Mouse (Mus musculus): Measurements from ENCODE around the gene Bcl2. TPM values are rescaled to one million over a fixed set of nuclear protein-coding genes. Genes with fewer than 3 reads are reported as not detected.

Bcl2 gene
- total and polyA plus RNA-seq, 3 experiments, result 4.5 to 13.6 (median 8.7) TPM

DNA sequence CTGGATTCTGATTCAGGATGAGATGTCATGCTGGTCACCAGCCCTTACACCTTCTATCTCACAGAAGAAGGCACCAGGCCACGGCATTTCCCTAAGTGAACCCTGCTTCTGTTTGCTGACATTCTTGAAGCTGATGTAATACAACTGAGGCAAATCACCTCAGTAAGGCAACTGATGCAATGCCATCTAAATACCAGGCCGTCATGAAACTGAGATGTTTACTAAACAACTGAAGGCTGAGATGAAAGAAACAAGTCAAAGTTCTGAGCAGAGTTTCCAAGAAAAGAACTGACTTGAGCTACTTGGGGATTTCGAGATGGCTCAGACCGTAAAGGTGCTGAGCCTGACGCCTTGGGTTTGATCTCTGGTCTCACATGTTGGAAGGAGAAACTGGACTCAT lies 97.1 kb downstream of the Bcl2 start:
- H3K27me3 ChIP-seq (replicated peaks), result no peaks in the 10 kb centered on the region
- peaks cover 2% of the 10 kb centered on the region; the same call in 1 of the 2 replicates for H3K79me2 ChIP-seq (replicated peaks; ENCODE audit: control insufficient read depth, extremely low read depth, insufficient read depth, poor library complexity, severe bottlenecking)
- H3K27ac ChIP-seq (ENCODE audit: insufficient read depth, low read depth), result peak overlapping the region; percentile 70
- peak; percentile 66; the same call in 1 of the 2 replicates for TF ChIP-seq IRF4 (IDR thresholded peaks at IDR 0.05; ENCODE audit: low read depth, low read length)
- TF ChIP-seq SIN3A (IDR thresholded peaks at IDR 0.05; ENCODE audit: low read length), result no peak
- no peak for TF ChIP-seq RAD21 (IDR thresholded peaks at IDR 0.05; ENCODE audit: low read depth, low read length)
- TF ChIP-seq ELF1 (IDR thresholded peaks at IDR 0.05; ENCODE audit: low read depth, low read length), result no peak
- no peak for TF ChIP-seq POLR2A (IDR thresholded peaks at IDR 0.05; ENCODE audit: low read depth, low read length)
- no peak for TF ChIP-seq JUND (conservative IDR thresholded peaks at IDR 0.05; ENCODE audit: low read depth, low read length)
- TF ChIP-seq BHLHE40 (IDR thresholded peaks at IDR 0.05; ENCODE audit: low read depth, low read length), result 0 out of 2 replicates have a peak, but pooled peaks have one; percentile 14
- TF ChIP-seq MAFK (IDR thresholded peaks at IDR 0.05; ENCODE audit: insufficient replicate concordance, low read length), result no peak
- TF ChIP-seq MAZ (IDR thresholded peaks at IDR 0.05; ENCODE audit: low read depth, low read length), result no peak; the same call in 1 of the 2 replicates
- no peak for TF ChIP-seq RCOR1 (conservative IDR thresholded peaks at IDR 0.05; ENCODE audit: low read depth, low read length)
- no peak for TF ChIP-seq HCFC1 (IDR thresholded peaks at IDR 0.05; ENCODE audit: low read depth, low read length)
- no peak for TF ChIP-seq ZKSCAN1 (IDR thresholded peaks at IDR 0.05; ENCODE audit: borderline replicate concordance, low read depth, low read length)
- TF ChIP-seq MEF2A (IDR thresholded peaks at IDR 0.05; ENCODE audit: borderline replicate concordance, low read depth, low read length), result peak; percentile 78; the same call in 1 of the 2 replicates
- no peak for TF ChIP-seq ZNF384 (IDR thresholded peaks at IDR 0.05; ENCODE audit: low read depth, low read length)
- no peak for TF ChIP-seq CHD1 (IDR thresholded peaks at IDR 0.05; ENCODE audit: low read depth, low read length)
- no peak for TF ChIP-seq E2F4 (IDR thresholded peaks at IDR 0.05; ENCODE audit: insufficient replicate concordance, low read depth, low read length)
- no peak for TF ChIP-seq SMC3 (IDR thresholded peaks at IDR 0.05; ENCODE audit: low read depth, low read length)
- TF ChIP-seq ZMIZ1 (IDR thresholded peaks at IDR 0.05; ENCODE audit: low read depth, low read length), result no peak
- TF ChIP-seq GABPA (IDR thresholded peaks at IDR 0.05; ENCODE audit: insufficient replicate concordance, low read depth, low read length), result no peak
- TF ChIP-seq KAT2A (IDR thresholded peaks at IDR 0.05; ENCODE audit: insufficient replicate concordance, low read length), result no peak
- in situ Hi-C loops (cut with MboI; ENCODE audit: low pct_ligation_motif_present, low pct_unique_long_range_greater_than_20kb, low sequenced_read_pairs), result loop anchor here (5.0 kb wide), 1 partner anchor 45 kb away; no protein-coding TSS in a partner anchor
- dilution Hi-C loops (cut with MboI; ENCODE audit: extremely low pct_ligation_motif_present, extremely low pct_unique_long_range_greater_than_20kb, low sequenced_read_pairs), result no loop called here
- H3K36me3 ChIP-seq (replicated peaks in 1 of 2; ENCODE audit: control insufficient read depth in 1 of 2, insufficient read depth in 1 of 2, low read length in 1 of 2), result peaks cover 0 to 2% of the 10 kb centered on the region in 2 experiments
- no peak overlapping the region for H3K4me3 ChIP-seq (replicated peaks in 1 of 3; ENCODE audit: low read depth in 2 of 3, low read length in 2 of 3, poor library complexity in 1 of 3)
- H3K9ac ChIP-seq (ENCODE audit: insufficient read depth, low read depth), result peak overlapping the region; percentile 6; the same call in 1 of the 2 replicates
- DNase-seq (ENCODE audit: extremely low read depth), result peak; percentile 38
- peaks cover 38 to 78% of the 10 kb centered on the region in 2 experiments for H3K4me1 ChIP-seq (ENCODE audit: control insufficient read depth in 1 of 2, insufficient read depth in 2 of 2)
- H3K9me3 ChIP-seq (replicated peaks; ENCODE audit: low read length), result no peaks in the 10 kb centered on the region
- H3K4me2 ChIP-seq (ENCODE audit: insufficient read depth, low read depth, poor library complexity, severe bottlenecking), result no peak overlapping the region

DNA sequence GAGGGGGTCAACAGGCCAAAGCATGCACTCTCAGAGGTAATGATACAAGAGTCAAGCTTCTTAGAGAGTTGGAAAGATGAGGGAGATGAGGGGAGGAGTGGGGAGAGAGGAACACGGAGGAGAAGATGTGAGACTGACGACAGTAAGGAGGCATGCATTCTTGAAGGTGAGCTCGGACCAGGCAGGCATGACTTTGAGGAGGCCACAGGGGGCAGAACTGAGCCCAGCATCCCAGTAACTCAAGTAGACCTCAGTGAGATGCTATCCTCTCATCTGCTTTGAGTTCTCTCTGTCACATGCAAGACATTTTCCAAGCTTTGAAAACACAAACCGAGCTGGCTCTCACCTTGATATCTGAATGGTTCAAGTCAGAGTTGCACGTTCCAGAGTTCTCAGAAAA lies 100.7 kb downstream of the Bcl2 start:
- no peak overlapping the region for H3K4me3 ChIP-seq (replicated peaks in 1 of 3; ENCODE audit: low read depth in 2 of 3, low read length in 2 of 3, poor library complexity in 1 of 3)
- H3K79me2 ChIP-seq (replicated peaks; ENCODE audit: control insufficient read depth, extremely low read depth, insufficient read depth, poor library complexity, severe bottlenecking), result peaks cover 1% of the 10 kb centered on the region; the same call in 1 of the 2 replicates
- peaks cover 29 to 50% of the 10 kb centered on the region in 2 experiments for H3K4me1 ChIP-seq (ENCODE audit: control insufficient read depth in 1 of 2, insufficient read depth in 2 of 2)
- no peak overlapping the region for H3K9ac ChIP-seq (ENCODE audit: insufficient read depth, low read depth)
- peaks cover 2 to 8% of the 10 kb centered on the region in 2 experiments for H3K36me3 ChIP-seq (replicated peaks in 1 of 2; ENCODE audit: control insufficient read depth in 1 of 2, insufficient read depth in 1 of 2, low read length in 1 of 2)
- no peaks in the 10 kb centered on the region for H3K27me3 ChIP-seq (replicated peaks)
- no peak overlapping the region for H3K27ac ChIP-seq (ENCODE audit: insufficient read depth, low read depth)
- DNase-seq (ENCODE audit: extremely low read depth), result no peak
- no peaks in the 10 kb centered on the region for H3K9me3 ChIP-seq (replicated peaks; ENCODE audit: low read length)
- H3K4me2 ChIP-seq (ENCODE audit: insufficient read depth, low read depth, poor library complexity, severe bottlenecking), result no peak overlapping the region
- TF ChIP-seq CTCF (conservative IDR thresholded peaks at IDR 0.05 in 1 of 2, IDR thresholded peaks at IDR 0.05 in 1 of 2; ENCODE audit: low read depth in 2 of 2, low read length in 2 of 2), result peak in 1 of 2 experiments; percentile 48; a peak in 2 of 4 replicates
- no peak for TF ChIP-seq UBTF (IDR thresholded peaks at IDR 0.05; ENCODE audit: low read depth, low read length)
- no peak for TF ChIP-seq JUND (conservative IDR thresholded peaks at IDR 0.05; ENCODE audit: low read depth, low read length)
- TF ChIP-seq SMC3 (IDR thresholded peaks at IDR 0.05; ENCODE audit: low read depth, low read length), result peak; percentile 54
- no peak for TF ChIP-seq POLR2AphosphoS2 (IDR thresholded peaks at IDR 0.05; ENCODE audit: low read depth, low read length)
- TF ChIP-seq RAD21 (IDR thresholded peaks at IDR 0.05; ENCODE audit: low read depth, low read length), result peak; percentile 36
- TF ChIP-seq EP300 (IDR thresholded peaks at IDR 0.05; ENCODE audit: low read length), result no peak
- no peak for TF ChIP-seq TBP (conservative IDR thresholded peaks at IDR 0.05; ENCODE audit: low read depth, low read length)
- TF ChIP-seq ELF1 (IDR thresholded peaks at IDR 0.05; ENCODE audit: low read depth, low read length), result no peak
- no peak for TF ChIP-seq NRF1 (IDR thresholded peaks at IDR 0.05; ENCODE audit: low read depth, low read length)
- TF ChIP-seq IRF4 (IDR thresholded peaks at IDR 0.05; ENCODE audit: low read depth, low read length), result no peak
- no peak for TF ChIP-seq ZC3H11A (IDR thresholded peaks at IDR 0.05; ENCODE audit: low read depth, low read length)
- dilution Hi-C loops (cut with MboI; ENCODE audit: extremely low pct_ligation_motif_present, extremely low pct_unique_long_range_greater_than_20kb, low sequenced_read_pairs) (no loop called here), in situ Hi-C loops (cut with MboI; ENCODE audit: low pct_ligation_motif_present, low pct_unique_long_range_greater_than_20kb, low sequenced_read_pairs) (no loop called here)
